Mouse (Mus musculus): ENCODE results near the gene Farsb. TPM values are rescaled to one million over a fixed set of nuclear protein-coding genes. Genes with fewer than 3 reads are reported as not detected.

Farsb gene
- total RNA-seq, 4 experiments from 2014 or later, result 57.1 to 63.6 (median 58.9) TPM

DNA sequence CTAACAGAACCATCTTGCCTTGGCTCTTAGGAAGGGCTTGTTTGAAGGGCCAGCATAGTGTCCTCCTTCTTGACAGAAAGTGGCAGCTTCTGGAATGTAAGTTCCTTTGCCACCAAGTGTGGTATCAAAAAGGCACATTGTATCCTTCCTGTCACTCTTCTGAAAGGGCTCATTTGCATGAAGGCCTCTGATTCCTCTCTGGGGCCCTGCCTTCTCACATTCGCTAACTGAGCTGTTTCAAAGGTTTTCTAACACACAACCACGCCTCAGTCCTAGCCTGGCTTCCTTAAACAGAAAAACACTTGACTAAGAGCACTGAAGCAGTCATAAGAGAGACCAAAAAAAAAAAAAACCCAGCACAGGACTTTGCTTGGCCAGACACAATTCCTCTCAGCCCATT lies 66.1 kb downstream of the Farsb start:
- DNase-seq (ENCODE audit: low spot score in 2 of 2), result no peak

DNA sequence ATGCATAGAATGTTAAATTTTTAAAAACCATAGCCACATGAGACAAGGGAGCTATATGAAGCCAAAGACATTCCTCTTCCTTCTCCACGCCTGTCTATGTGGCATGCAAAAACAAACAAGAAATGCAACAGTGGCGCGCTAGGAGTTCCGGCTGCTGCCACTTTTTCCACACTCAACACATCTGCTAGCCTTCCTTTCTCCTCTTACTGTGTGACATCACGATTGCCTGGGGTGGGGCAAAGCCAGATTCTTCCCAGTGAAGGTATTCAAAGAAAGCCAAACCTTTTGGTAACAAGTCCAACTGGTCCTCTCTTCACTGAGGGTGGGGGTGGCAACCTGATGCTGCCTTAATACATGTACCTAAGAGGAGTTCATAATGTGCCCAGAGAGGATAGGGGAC lies 66.9 kb downstream of the Farsb start:
- DNase-seq (ENCODE audit: low spot score in 2 of 2), result no peak

DNA sequence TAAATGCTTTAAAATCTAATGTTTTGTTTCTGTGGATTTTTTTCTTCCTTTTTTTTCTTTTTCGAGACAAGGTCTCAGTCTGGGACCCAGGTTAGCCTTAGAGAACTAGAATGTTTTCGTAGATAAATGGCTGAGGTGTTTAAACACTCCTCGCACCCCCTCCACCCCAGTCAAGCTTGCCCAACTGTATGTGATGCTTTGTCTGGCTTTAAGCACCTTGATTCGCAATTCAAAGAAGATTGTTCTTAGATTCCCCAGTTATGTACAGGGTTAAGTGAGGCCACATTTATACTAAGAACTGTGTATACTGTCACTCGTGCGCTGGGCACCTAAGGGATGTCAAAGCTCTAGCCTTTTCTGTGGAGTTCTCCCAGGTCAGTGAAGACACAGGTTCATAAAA lies 68.4 kb downstream of the Farsb start:
- no peak for DNase-seq (ENCODE audit: low spot score in 2 of 2)

DNA sequence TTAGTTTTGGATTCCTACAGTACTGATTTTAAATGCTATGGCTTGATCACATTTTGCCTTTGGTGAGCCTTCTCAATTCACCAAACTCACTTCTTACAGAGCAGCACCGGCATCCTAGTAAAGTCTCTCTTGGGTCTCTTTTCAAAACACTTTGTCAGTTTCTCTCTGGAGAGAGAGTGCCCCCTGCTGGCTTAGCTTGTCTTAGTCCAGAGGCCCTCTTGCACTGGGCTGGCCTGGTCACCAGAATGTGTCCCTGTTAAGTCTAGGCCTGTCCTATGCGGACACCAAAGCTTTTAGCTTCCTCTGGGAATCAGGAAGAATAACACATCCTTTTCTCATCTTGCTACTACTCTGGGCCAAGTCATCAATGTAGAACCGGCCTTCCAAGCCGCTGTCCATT lies 69.1 kb downstream of the Farsb start:
- DNase-seq (ENCODE audit: low spot score in 2 of 2), result peak; percentile 35 to 48

DNA sequence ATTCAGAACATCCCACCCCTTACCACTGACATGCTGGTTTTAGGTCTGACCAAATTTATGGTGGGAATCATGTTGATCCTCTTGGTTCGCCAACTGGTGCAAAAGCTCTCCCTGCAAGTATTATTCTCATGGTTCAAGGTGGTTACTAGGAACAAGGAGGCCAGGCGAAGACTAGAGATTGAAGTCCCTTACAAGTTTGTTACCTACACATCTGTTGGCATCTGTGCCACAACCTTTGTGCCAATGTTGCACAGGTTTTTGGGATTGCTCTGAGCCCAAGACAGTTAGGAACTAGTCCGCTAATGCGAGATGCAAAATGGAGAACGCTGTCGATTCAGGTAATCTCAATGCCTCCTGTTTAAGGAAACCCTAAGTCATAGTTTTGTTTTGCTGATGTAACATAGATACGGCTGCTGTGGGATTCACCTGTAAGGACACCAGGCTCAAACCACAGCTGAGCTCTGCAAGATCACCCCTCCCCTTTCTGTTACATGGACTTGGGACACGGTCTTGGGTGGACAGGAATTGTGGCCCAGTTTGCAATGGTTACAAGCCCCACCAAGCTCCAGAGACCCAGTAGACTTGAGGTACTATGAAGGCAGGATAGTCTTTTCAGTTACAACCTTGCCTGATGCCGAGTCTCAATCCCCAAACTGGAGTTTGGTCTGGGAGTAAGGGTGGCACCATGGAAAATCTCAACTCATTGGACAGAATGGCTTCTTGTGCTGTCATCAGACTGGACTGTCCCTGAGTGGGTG lies 71.4 kb downstream of the Farsb start:
- no peak for DNase-seq (ENCODE audit: low spot score in 2 of 2)

DNA sequence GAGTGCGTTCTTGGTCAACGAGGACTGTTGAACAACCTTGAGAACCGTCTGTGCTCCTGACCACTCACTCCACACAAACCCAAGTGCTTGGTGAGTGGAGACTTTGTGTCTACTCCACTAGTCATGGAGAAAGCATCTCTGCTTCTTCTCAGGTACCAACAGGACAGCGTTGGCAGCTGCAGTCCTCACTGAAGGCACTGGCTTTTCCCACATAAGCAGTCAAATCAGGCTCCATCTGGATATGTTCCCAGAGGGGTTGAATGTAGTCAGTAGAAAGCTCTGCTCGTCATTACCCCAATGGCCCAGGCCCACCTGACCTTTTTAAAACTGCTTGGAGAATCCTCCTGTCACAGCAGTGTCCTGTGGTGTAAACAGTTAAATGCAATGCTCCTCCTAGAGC lies 74.3 kb downstream of the Farsb start:
- no peak for DNase-seq (ENCODE audit: low spot score in 2 of 2)

DNA sequence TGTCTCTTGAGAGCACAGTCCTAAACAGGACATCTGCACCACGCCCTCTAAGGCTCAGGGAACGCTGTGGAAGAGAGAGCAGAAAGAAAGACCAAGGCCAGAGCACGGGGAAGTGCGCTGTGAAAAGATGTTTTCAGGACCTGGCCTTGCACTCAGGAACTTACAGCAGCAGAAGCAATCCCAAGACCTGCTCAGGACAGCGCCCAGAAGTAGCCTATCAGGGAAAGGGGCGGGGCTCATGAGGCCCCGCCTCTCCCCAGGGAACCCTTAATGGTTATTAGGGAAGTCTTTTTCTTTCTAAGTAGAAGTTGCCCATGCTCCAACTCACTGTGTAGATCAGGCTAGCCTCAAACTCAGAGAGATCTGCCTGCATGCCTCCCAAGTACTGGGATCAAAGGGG lies 76.0 kb downstream of the Farsb start:
- no peak for DNase-seq (ENCODE audit: low spot score in 2 of 2)

DNA sequence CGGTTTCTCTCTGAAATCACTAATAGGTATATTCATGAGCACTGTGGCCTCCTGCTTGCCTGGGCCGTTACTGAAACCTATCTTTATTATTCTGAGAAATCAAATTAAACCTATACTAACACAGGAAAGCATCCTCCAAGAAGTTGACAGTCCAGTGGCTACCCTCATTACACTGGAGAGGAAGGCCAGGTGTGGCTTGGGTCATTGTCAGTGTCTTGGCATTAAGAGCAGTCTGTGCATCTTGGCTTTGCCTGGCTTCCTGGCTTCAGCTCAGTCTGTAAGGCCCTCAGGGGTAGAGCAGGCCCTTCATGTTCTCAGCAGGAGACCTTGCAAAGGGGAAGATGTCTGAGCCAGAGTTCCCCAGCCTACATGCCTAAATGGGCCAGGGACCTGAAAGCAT lies 79.3 kb downstream of the Farsb start:
- no peak for DNase-seq (ENCODE audit: low spot score in 2 of 2)

DNA sequence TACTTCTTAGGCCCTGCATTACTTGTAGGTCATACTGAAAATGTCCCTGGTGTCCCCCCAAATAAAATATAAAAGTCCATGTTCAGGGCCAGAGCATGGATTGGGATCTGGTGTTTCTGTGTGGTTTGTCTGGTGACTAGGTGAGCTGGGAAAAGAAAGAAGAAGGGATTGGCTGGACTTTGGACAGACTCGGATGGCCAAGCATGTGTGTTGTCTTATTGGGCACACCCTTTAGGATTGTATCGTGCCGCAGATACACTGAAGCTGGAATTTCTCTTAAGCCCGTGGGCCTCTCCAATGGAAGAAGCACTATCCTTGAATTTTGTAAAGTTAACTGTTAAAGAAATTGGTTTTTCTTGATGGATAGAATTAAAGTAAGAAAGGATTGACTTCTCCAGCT lies 87.3 kb downstream of the Farsb start:
- no peak for DNase-seq (ENCODE audit: low spot score in 2 of 2)

DNA sequence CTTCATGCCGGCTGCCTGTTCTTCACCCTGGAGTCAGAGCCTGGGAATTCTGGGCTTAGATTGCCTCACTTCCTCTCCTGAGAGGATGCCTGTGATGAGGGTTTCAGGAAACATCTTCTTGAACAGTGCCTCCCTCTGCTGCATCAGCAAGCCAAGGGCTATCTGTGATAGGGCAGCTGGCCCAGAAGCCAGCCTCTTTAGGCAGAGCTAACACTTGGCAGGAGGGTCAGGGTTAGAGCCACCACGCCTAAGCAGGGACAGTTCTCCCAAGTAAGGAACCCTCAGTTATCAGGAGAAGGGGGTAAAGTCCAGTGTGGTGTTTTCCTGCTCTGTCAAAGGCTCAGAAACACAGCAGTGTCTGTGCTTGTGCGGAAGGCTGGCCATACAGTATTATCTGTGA lies 88.9 kb downstream of the Farsb start:
- no peak for DNase-seq (ENCODE audit: low spot score in 2 of 2)

DNA sequence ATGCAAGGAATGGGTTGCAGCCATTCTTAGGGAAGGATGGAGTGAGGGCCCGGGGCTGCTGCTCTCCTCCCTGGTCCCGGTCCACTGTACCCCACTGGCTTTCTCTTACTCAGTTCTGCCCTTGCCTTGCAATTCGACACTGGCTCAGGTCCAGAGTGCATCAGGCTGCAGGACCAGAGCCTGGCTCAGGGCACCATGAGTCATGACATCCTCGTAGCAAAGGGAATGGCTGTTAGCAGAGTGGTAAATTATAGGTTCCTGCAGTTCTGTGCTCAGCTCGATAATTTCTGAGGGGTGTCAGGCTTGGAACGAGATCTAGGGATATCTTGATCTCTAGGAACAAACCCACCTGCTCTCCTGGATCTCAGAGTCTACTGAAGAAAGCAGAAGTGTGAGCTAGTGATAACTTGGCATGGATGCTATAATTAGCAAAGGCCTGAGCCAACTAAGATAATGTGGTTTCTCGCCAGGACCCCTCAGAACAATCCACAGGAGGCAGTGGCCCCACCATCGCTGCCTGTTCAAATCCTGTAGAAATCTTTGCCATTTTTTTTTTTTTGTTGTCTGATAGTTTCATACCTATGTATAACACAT lies 92.3 kb downstream of the Farsb start:
- no peak for DNase-seq (ENCODE audit: low spot score in 2 of 2)

DNA sequence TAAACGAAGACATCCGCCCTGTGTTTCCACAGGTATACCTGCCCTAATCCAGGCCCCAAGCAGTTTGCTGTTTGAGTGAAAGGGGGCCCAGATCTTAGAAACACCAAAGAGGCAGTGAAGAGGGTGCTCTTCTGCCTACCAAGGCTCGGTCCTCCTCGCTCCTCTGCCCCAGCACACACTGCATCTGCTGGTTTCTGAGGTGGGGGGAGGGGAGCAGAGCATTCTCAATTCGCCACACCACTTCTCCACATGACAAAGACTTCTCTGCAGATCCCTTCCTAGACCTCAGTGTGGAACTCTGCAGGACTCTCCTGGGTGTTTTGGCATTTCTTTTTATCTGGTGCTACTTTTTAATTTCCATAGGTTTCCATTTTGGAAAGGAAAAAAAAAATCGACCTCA lies 93.0 kb downstream of the Farsb start:
- DNase-seq (ENCODE audit: low spot score in 2 of 2), result no peak

DNA sequence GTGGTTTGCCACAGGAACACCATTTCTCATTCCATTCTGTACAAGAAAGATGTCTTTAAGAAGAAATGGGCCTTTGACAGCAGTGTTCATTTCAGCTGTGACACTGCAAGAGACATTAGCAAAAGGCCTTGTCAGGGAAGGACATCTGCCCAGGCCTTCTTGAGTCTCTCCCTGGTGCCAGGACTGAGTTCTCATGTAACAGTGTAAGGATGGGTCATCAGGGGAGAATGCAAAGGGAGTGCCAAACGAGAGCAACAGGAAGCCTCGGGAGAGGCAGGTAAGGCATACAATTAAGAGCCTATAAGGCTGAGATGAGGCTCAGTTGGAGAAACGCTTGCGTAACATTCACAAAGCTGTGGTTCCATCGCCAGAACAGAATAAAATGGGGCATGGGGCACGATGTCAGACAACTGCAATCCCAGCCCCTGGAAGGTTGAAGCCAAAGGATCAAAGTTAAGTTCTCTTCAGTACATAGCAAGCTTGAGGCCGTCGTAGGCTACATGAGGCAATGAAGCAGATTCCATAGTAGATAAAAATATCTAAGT lies 93.4 kb downstream of the Farsb start:
- no peak for DNase-seq (ENCODE audit: low spot score in 2 of 2)

DNA sequence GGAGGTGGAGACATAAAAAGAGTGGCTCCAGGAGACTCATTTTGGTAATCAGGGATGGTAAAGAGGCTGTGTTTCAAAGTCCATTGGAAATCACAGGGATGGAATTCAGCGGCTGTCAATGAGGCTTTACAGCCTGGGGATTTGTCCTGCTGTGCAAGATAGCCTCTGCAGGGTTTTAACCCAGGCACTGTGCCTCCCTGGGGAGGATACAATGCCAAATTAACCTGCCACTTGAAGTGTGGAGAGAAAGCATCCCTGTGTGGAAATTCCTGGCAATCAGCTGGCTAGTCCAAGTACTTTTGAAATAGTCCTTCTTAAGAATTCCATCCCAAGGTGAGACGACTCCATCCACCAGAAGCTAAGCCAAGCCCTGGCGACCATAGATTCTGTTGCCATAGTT lies 99.8 kb downstream of the Farsb start:
- DNase-seq (ENCODE audit: low spot score in 2 of 2), result no peak

DNA sequence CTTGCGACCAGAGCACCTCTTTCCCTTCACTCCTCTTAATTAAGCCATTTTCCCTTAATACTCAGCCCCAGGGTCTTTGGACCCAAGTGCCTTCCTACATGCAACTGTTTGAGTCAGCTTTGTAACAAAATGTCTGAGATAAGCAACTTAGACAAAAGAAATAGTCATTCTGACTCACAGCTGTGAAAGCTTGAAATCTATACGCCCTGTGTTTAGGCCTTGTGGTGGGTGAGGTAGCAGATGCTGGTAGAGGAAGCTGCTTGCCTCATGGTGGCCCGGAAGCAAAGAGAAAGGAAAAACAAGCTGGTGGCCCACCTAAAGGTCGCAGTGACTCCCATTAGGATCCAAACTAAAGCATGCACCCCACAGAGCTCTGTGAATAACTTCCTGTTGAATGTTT lies 100.8 kb downstream of the Farsb start:
- DNase-seq (ENCODE audit: low spot score in 2 of 2), result no peak

DNA sequence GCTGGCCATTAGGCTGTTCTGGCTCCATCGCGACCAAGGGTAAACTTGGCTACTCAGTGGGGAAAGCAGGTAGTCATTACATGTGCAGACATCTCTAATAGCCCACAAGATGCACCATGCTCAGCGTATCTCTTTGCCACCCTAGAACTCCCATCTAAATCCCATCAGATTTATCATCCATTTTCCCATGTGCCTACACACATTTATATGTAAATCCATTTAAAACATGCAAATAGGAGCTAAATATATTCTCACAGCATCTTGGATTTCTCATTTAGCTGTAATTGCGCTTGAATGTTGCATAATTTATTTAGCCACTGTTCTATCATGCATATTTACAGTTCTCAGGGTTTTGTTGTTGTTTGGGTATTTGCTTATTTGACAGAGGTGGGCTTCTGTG lies 107.7 kb downstream of the Farsb start:
- DNase-seq (ENCODE audit: low spot score in 2 of 2), result no peak

DNA sequence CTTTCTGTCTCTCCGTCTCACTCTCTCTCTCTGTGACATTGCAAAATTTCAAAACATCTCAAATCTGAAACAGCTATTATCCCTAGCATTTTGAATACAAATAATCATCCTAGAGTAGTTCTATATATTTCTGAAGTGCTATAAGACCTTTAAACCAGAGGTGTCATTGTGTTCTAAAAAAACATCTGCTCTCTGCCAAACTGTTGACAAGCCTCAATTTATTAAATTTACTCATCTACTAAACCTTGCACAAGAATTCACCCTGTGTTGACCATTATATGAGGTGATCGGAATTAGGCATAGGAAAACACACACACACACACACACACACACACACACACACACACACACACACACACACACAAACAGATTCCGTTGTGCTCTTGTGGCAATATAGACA lies 113.6 kb downstream of the Farsb start:
- DNase-seq (ENCODE audit: low spot score in 2 of 2), result no peak

DNA sequence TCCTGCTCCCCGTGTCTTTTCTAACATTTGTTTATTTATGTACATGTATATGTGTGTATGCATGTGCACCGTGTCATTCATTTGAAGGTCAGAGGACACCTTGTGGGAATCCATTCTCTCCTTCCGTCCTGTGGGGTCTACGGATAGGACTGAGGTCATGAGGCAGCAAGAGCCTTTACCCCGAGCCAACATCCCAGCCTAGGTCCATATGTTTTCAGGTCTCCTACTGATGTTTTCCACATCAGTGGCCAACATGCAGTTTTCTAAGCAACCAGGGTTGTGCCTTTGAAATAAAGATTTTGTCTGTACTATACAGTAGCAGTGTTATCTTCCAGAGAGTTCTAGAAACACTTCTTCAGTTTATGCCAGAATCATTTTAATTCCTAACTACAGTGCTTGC lies 114.9 kb downstream of the Farsb start:
- no peak for DNase-seq (ENCODE audit: low spot score in 2 of 2)

DNA sequence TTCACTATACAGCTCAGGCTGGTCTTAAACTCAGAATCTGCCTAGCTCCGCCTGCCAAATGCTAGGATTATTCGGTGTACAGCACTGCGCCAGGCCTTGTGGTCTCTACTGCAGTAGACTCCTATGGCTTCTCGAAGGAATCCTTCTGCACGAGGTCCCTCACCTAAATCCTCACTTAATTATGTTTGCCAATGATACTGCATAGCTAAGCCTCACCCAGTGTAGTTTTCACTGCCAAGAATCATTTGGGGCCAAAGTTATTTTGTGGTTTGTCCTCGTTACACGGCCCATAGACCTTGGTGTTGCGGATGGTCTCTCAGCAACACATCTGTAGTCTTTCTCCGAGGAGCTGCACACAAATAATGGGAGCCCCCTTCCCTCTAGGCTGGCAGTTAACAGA lies 116.4 kb downstream of the Farsb start:
- no peak for DNase-seq (ENCODE audit: low spot score in 2 of 2)

DNA sequence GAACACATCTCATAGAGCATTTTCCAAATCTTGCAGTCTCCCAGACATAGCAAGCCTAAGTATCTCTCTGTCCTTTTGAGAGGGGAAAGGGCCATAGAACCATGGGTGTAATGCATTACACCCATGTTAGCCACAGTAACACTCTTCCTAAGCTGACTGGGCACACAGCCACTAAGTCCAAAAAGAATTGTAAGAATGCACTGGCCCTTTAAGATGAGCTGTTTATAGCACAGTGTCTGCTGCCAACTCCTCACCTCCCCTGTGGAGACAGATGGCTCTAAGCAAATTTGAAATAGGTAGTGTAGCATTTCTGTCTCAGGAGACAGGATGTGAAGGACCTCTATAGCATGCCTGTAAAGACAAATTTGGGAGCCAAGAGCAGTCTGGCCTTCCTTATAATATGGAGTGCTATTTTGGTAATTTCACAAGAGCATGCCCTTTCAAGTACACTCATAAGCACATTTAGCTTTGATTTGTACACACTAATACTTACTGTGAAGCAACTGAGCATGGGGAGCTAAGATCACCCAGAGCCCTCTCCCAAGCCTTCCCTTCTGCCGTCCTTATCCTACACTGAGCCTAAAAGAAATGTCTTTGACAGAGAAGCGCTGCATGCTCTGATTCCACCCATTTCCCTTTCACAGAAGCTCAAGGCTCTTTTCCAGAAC lies 117.0 kb downstream of the Farsb start:
- DNase-seq (ENCODE audit: low spot score in 2 of 2), result no peak

DNA sequence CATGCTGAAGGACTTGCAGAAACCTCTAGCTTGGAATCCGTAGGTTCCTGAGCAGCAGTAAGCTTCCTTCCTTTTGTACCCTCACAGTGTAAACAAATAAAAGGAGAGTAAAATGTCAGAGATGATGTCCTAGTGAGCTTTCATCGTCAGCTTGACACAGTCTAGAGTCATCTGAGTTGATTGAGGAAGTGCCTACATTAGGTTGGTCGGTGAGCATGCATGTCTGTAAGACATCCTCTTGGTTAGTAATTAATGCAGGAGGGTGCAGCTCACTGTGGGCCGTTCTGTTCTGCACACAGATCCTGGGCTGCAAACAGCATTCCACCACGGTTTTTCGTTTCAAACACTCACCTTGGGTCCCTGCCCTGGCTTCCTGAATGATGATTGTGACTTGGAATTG lies 118.6 kb downstream of the Farsb start:
- DNase-seq (ENCODE audit: low spot score in 2 of 2), result no peak

All from gastrocnemius, adult 8-10 months (tissue).